Mouse (Mus musculus): Measurements from ENCODE around the gene Gdpd5. TPM values are rescaled to one million over a fixed set of nuclear protein-coding genes. Genes with fewer than 3 reads are reported as not detected.
"Not testable (repeated sequence)": the region's sequence is repeated elsewhere in the genome, so short reads cannot be mapped to it uniquely, and the experiment has no call there.

Gene Gdpd5
- total RNA-seq, 4 experiments from 2014 or later: 9.2 to 16.4 (median 13.9) TPM

DNA sequence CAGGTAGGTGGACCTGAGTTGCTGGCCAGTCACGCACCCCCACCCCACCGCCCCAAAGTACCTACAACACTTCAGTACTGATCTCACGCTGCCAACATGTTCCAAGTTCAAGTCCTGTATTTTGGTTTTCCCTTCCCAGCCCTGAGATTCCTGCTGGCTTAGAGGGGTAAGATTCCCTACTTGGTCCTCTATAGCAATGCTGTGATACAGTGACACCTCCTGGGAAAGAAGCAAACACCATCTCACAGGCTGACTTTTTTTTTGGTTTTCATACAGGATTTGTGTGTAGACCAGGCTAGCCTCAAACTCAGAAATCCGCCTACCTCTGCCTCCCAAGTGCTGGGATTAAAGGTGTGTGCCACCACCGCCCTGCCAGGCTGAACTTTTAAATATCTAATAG is 96.0 kb downstream of the Gdpd5 start:
- DNase-seq: no peak

DNA sequence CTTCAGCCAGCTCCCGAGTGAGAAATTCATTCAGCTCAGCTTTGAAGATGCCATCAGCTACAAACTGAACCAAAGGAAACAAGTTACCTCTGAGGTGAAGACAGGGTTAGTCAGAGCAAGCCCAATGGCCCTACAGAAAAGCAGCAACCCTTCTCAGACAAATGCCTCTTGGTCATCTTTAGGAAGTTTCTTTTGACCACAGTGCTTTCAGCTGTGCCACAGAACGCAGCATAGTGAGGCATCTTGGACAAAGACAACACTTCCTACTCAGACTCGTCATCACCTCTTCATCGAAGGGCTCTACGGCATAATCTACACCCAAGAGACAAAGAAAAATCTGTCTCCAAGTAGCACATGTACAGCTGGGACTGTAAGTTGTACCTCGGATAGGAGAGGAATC is 101.4 kb downstream of the Gdpd5 start:
- DNase-seq: no peak

DNA sequence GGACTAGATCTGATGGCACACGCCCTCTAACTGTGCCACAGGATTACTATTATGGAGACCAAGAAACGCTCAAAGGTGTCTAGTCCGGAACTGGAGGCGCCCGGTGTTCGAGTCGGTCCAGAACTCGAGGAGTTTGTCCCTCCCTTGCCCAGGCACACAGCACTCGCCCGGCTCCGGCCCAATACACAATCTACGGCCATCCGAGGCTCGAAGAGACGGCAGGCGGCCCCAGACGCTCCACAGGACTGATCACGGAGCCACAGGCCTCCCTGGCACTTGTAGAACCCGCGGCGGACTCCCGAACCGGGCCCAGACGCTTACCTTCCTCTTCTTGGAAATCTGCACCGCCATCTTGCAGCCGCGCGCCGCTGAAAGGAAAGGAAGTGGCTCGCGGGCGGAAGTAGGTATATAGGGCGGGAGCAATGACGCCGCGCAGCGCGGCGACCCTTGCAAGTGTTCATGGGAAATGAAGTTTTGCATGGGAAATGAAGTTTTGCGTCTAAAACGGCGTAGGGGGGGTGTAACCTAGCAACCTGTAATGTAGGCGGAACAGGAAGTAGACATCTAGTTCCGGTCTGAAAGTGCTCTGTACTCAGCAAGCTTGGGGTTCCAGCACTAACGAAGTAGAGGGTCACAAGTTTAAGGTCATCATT is 102.2 kb downstream of the Gdpd5 start, which contains the start of gene Rps3:
TSS of gene Rps3 (minus strand) at position 468 of the 653 bp plus-strand sequence.
- DNase-seq: peak; percentile 96

DNA sequence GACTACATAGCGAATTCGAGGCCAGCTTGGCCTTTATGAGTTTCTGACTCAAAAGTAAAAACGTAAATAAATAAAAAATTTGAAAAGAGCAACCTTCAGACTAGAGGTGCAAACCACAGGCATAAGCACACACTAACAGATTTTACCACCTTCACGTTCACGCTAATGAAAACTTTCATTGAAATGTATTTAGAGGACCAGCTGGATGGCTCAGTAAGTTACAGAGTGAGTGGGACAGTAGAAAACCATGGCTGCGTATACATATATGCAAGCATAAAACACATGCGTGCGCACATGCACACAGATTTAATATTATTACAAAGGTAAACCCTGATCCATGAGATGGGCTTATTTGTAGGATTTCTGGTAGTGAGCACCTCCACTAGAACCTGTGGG is 102.7 kb downstream of the Gdpd5 start:
- no peak for DNase-seq

DNA sequence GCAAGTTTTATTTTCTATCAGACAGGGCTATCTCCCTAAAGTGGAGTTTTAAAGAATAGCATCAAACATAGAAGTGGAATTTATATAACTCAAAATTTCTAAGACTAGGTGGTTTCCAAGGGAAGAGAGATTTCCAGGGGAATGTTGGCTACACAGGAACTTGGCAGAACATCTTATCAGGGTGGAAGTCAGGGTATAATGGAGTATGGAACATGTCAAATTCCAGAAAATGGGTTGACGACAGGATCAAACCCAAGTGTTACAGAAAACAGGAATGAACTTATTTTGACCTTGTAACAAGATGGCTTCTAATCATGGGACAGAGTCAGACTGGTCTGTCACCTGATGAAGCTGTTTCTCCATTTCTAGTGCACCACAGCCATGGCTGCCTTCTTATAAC is 103.5 kb downstream of the Gdpd5 start:
- no peak for DNase-seq

DNA sequence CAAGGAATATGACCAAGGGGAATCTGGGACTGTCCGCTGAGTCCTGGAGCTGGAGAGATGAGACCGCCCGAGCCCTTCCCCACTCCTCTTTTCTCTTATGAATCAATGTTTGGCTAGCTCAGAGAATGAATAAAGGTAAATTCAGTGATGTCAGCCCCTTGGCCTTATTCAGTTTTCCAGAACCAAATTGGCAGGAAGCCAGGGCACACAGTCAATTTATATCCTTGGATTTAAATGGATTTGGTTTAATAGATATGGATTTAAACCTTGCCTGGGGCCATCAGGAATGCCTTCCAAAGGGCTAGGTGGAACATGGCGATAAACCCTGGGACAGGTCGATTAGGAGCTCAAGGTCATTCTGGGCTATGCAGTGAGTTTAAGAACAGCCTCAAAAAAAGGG is 108.5 kb downstream of the Gdpd5 start:
- no peak for DNase-seq

DNA sequence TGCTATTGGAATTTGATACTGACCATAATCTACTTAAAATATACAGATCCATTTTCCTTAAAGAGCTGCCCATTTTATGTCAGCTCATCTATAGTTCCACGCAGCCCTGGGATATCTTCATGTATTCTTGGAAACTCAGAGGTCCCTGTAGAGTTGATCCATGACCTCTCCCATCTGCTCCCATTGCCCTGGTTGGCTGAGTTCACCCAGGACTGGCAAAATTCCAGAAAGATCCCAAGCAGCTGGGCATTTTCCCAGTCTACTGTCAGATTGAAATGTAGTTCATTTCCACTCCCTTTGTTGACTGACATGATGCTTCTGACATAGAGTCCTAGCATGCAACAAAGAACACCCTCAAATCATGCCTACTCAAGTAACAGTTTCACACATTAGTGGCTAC is 117.9 kb downstream of the Gdpd5 start:
- no peak for DNase-seq

DNA sequence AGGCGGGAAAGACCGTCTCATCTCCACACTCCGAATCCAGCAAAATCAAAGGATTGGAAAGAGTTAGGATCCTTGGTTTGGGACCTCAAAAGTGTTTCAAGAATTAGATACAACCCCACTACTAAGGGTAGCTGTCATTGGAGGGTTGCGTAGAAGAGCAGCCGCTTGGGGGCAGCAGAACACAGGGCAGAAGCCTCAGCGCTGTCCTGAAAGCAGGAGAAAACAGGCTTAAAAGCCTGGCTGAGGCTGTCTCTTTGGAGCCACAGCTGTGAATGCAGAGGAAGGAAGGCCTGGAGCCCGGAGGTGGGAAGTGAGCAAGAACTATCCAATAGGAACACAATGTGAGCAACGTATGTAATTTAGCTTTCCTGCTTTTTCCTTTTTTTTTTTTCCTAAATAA is 119.0 kb downstream of the Gdpd5 start:
- peak; percentile 45 for DNase-seq

DNA sequence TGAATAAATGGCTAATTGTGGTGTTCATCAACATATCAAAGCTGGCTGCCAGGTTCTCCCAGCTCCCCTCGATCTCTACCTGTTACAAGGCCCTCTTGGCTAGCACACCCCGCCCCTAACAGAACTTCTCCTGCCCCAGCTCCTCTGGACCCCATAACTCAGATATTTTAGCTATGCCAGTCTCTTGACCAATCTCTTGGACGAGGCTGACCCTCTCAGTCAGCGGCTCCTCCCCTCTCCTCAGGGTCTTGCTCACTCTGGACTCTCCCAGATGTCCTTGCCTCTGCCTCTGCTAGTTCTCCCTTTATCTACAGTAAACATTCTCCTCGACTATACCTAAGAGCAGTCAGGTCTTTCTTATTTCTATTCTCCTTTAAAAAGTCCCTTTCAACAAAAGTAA is 119.4 kb downstream of the Gdpd5 start:
- no peak for DNase-seq

DNA sequence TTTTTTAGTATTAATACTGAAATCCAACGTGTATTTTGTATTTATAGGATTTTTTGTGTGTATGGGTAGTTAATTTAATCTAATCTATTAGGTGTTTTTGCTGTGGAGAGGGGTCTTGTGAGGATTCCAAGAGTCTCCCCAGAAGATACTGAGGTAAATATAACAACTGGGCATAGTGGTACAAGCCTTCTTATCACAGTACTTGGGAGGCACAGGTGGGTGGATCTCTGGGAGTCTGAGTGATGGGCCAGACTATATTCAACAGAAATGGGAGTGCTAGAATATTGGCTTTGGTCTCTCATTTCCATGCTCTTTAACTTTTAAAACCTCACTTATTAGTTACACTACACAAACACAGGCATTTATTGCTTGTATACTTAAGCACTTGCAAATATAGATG is 119.9 kb downstream of the Gdpd5 start:
- no peak for DNase-seq

DNA sequence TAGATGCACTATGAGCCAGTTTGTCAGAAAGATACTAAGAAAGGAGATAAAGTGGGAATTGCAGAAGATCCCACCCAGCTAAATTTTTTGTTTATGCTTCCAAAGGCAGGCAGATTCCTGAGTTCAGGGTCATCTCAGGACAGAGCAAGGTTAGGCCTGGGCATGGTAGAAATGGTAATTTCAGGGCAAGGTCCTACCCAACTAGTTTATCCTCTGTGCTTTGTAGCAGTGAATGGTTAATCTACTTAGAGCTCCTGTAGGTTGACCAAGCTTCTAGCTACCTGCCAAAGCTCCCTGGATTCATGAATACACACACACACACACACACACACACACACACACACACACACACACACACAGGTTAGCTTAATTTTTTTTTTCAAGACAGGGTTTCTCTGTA is 123.3 kb downstream of the Gdpd5 start:
- no peak for DNase-seq

DNA sequence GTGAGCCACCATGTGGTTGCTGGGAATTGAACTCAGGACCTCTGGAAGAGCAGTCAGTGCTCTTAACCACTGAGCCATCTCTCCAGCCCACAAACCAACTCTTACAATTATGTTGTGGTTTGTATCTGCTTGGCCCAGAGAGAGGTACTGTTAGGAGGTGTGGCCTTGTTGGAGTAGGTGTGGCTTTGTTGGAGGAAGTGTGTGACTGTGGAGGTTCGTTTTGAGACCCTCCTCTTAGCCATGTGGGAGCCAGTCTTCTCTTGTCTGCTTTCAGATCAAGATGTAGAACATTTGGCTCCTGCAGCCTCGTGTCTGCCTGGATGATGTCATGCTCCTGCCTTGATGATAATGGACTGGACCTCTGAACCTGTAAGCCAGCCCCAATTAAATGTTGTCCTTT is 127.0 kb downstream of the Gdpd5 start:
- DNase-seq: not testable (repeated sequence)

DNA sequence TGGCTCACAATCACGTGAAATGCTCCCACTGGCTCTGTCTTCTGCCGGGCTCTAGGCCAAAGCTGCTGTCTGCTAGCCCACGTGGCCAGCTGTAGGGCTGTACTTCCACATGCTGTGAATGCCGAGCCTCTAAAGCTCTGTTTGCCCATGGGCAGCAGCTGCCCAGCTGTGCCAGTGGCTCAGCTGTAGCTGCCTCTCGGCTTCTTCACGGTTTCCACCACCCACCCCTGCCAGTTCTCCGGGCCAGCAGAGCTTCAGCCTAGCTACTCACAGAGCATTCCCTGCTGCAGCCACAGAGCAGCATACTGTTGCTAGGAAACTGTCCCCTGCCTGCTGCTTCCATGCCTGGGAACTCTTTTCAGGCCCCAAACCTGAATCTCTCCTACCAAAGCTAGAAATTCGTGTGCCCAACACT is 128.9 kb downstream of the Gdpd5 start:
- no peak for DNase-seq

Other genes with a start within 250 kb of the Gdpd5 start
- gene Uvrag, start 240.3 kb upstream of the Gdpd5 start, total RNA-seq (2022): 10 to 100 TPM; 32.5 to 46.9 (median 40.3) TPM
- 100 to 1,000 TPM; 138 to 436 (median 316) TPM for gene Dgat2, start 198.7 kb upstream of the Gdpd5 start, total RNA-seq (2022)
- gene Mogat2, start 142.8 kb upstream of the Gdpd5 start, total RNA-seq (2022): 1 to 10 TPM in 1 of 4 experiments, under 1 TPM in 3; 0.25 to 1.5 (median 0.51) TPM
- gene Map6, start 114.0 kb upstream of the Gdpd5 start, total RNA-seq (2022): 10 to 100 TPM in 3 of 4 experiments, 1 to 10 TPM in 1; 8.6 to 14.1 (median 12.4) TPM
- gene Serpinh1, start 28.2 kb upstream of the Gdpd5 start, total RNA-seq (2022): 100 to 1,000 TPM; 127 to 266 (median 171) TPM
- gene Klhl35, start 84.6 kb downstream of the Gdpd5 start, total RNA-seq (2022): 1 to 10 TPM in 1 of 4 experiments, under 1 TPM in 3; 0.38 to 1.2 (median 0.75) TPM
- gene Rps3, start 102.3 kb downstream of the Gdpd5 start, total RNA-seq (2022): 100 to 1,000 TPM; 533 to 601 (median 565) TPM
- gene Arrb1, start 154.1 kb downstream of the Gdpd5 start, total RNA-seq (2022): 10 to 100 TPM; 59.8 to 82.0 (median 64.7) TPM
- gene Tpbgl, start 245.7 kb downstream of the Gdpd5 start, total RNA-seq (2022): 10 to 100 TPM; 29.8 to 42.0 (median 36.0) TPM

Measured in adrenal gland, adult 8-10 months (tissue).